Mouse (Mus musculus): ENCODE measurements around the gene Trim12a.
"Not testable (repeated sequence)": the region's sequence is repeated elsewhere in the genome, so short reads cannot be mapped to it uniquely, and the experiment has no call there.

GRCm38 (mm10) chr7:104348043-104348442 lies 32.8 kb upstream of the Trim12a start:
- TF ChIP-seq CTCF (conservative IDR thresholded peaks at IDR 0.05; ENCODE audit: low read length); NANOG (IDR thresholded peaks at IDR 0.05; ENCODE audit: borderline replicate concordance, low read length): not testable (repeated sequence)
